Mouse (Mus musculus): ENCODE results near the gene Olfr1173.

The Olfr1173 gene

DNA sequence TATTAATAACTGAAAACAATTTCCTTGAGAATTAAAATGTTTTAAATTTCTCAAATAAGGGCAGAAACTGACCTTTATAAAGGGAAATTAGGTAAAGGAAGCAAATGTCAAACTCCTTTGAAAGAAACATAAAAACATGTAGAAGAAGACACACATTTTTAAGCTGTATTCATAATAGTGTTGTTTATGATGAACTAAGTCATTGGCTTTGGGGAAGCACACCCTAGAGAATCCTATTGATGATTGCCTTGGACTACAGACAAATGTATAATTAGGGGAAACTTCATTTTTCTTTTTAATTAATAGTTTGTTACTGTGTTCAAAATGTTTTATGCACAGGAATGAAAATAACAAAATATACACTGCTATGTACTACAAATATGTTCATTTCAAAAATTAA is at the start of gene Olfr1173:
Olfr1173 (minus strand) TSS at position 101 of the 400 bp plus-strand sequence.
- in situ Hi-C loops (cut with MseI, MboI) = no loop called here

DNA sequence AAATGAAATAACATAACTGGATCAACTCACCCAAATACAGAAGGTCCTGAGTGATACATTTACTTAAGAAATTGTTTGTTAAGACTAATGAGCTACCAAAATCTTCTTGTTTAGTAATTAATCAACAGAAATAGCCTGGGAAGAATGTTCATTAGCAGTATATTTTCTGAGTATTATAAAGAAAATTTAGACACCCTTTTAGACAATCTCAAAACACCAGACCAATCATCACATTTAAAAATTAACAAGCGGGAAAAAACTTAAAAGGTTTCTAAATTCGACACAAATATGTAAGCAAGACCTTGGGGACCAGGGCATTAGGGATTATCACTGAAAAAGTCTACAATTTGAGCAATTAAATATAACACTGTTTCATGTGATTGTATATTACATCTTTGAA is 47.4 kb upstream of the Olfr1173 start, which contains the start of gene Olfr1175-ps:
Olfr1175-ps (minus strand) TSS at position 101 of the 400 bp plus-strand sequence.
- in situ Hi-C loops (cut with MseI, MboI) = no loop called here

DNA sequence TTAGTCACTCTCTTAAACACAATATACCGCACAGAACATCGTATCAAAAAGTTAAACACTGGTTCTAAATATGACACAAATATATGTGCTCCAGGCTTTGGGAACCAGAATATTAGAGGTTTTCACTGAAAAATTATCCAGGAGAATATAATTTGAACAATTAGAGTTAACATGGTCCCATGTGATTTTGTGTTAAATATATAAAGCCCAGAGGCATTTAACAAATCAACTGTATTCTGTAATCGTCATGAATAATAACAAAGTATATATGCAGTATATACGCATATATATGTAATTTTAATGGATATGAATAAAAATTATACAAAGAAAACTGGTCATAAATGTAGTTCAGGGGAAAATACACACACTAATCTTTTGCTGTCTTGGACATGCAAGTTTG is 35.4 kb upstream of the Olfr1173 start, which contains the start of gene Olfr1174-ps:
Olfr1174-ps (minus strand) TSS at position 101 of the 400 bp plus-strand sequence.
- in situ Hi-C loops (cut with MseI, MboI) = no loop called here

DNA sequence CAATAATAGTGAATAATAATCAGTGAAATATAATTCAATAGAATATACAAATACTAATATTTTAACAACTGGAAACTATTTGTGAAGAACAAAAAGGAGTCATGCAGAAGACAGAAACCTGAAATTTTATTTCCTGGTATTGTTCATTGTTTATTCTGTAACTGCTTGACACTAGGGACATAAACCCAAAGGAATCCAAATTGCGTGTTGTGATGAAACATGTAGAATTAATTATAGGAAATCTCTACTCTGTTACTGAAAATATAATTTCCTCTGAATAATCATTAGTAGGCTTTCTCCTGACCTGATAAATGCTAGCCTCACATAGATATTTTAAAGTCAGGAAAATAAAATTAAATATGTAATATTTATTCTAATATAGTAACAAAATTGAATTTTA is 51.4 kb downstream of the Olfr1173 start, which contains the start of gene Olfr1170:
Olfr1170 (minus strand) TSS at position 101 of the 400 bp plus-strand sequence.
- in situ Hi-C loops (cut with MseI, MboI) = no loop called here
